Mouse (Mus musculus) thymus, adult 2 months (tissue): ENCODE data around the gene Gm6793.

Source experiments
- CTCF ChIP-seq: fragments of 200-500 bp; IDR thresholded peaks from 2 replicates; pipeline ENCODE4 v1.5.1; 2012; ENCODE audit warnings: mild to moderate bottlenecking, control low read depth, low read length, moderate library complexity, borderline replicate concordance; ENCODE audit not compliant: control insufficient read depth, poor library complexity, insufficient read depth; ENCODE audit errors: extremely low read depth
- POLR2A ChIP-seq: fragments of 200-500 bp; IDR thresholded peaks from 2 replicates; pipeline ENCODE4 v1.6.1; 2012; ENCODE audit warnings: mild to moderate bottlenecking, low read length, control low read depth, moderate library complexity; ENCODE audit not compliant: control insufficient read depth, poor library complexity, insufficient read depth; ENCODE audit errors: extremely low read depth

- TF ChIP-seq CTCF (no peak), POLR2A (no peak)
These were observed 46.3 kb downstream of the Gm6793 start for GRCm38 (mm10) chr8:111968541-111968940.
